Mouse (Mus musculus) heart, postnatal 25 days (tissue): ENCODE data around the gene Pard3b. TPM values are rescaled to one million over a fixed set of nuclear protein-coding genes. Genes with fewer than 3 reads are reported as not detected.

Experiments
- DNase-seq: peaks from one replicate; pipeline ENCODE4 v3.0.0; 2022; ENCODE audit warnings: low spot score
- intact Hi-C: fragments of 180-260 bp; cut with DNase I; formaldehyde crosslinking; loops from one replicate; pipeline ENCODE4 v1.15.1; 2025
- total RNA-seq, 2 experiments: library from RNA; stranded (reverse); gene quantifications; 2 replicates each; pipeline ENCODE4 v1.2.3; 2021

Gene Pard3b
- total RNA-seq, 2 experiments from 2014 or later: 11.5 to 12.4 TPM

DNA sequence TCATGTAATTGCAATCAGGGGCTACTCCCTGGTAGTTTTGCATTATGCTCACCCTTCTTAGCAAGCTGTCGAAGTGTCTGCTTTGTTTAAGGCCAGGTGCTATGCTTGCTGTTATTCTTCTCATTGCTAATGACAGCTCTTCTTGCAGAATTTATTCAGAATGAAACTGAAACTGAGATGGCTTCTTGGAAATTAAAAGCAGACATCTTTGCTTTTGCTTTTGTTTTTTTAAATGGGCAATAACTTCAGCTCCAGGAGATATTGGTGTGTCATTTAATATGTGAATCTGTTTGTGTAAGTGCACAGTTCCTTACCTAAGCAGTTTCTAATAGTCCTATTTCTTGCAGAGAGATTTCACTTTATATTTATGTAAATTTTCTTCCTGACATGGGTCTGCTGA lies 562.3 kb downstream of the Pard3b start:
- intact Hi-C loops: no loop called here
- DNase-seq: no peak

DNA sequence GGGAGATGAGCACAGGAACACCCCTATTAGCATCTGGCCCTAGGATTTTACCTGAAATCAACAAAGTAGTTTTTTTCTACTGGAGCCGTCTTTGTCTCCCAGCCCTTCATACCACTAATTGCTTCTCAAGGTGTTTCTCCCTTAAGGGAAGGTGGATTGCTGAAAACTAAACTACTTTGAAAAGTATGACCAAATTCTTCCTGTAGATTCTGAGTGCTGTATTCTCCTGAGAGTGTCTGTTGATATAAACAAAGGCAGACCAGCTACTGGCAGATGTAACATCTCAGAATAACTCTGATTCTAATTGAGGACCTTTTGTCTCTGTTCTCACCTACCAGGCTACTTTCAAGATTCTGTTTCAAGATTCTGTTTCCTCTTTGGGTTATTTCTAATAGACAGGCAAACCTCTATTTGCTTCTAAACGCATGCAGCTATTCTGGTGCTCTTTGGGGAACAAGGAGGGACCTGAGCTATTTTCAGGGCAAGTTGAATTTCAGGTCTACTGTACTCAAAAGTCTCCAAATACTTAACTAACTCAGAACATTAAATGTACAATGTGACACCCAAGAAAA lies 563.1 kb downstream of the Pard3b start:
- no peak for DNase-seq
- intact Hi-C loops: no loop called here

- no peak for DNase-seq
- intact Hi-C loops: no loop called here
Observed at GRCm38 (mm10) chr1:62213285-62213684, 574.7 kb downstream of the Pard3b start.

DNA sequence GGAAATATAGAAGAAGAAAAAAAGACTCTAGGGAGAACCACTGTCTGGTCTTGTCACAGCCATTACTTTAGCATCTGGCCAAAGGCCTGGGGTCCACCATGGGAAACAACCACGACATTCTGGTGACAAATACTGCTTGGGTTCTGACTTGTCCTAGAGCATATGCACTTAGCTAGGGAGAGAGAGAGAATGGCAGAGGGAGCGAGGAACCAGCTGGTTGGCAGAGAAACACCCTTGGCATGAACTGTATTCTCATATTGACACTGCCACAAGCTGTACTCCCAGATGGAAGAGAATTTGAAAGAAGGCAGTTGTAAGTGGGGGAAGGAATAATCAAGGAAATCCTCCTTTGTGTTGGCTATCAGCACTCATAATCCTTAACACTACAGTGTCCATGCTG lies 577.2 kb downstream of the Pard3b start:
- intact Hi-C loops: no loop called here
- DNase-seq: no peak

DNA sequence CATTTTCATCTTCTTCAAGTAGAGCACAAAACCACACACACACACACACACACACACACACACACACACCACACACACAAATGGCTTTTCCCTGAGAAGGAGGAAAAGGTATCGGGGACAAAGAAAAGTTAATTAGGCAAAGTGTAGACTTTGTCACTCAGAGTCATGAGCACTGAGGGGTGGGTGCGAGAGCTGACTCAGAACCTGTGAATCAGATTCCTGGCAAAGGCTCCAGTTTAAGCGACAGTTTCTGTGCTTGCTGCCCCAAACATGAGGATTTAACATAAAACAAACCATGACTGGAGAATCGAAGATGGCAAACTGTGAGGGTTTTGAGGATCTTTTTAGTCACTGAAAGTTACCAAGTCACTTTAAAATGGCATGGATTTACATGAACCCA lies 577.9 kb downstream of the Pard3b start:
- intact Hi-C loops: no loop called here
- no peak for DNase-seq

DNA sequence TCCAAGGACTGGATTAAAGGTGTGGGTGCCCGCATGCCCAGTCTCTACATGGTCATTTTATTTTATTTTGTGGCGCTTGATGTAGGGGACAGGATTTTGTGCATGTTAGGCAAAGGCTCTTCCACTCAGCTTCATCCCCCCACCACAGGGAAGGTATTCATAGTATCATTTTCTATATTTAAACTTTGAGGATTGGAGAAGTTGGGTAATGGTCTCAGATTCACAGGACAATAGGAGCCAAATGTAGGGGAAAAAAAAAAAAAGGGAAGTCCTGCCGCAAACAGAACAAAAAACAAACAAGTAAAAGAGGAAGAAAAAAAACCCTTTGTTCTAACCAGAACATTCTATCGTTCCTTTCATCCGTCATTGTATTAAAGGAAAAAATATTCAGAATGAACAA lies 590.5 kb downstream of the Pard3b start:
- intact Hi-C loops: no loop called here
- no peak for DNase-seq

GRCm38 (mm10) chr1:62234039-62234438 lies 595.4 kb downstream of the Pard3b start:
- DNase-seq: no peak
- intact Hi-C loops: no loop called here

GRCm38 (mm10) chr1:62235121-62235520 lies 596.5 kb downstream of the Pard3b start:
- intact Hi-C loops: no loop called here
- DNase-seq: no peak

DNA sequence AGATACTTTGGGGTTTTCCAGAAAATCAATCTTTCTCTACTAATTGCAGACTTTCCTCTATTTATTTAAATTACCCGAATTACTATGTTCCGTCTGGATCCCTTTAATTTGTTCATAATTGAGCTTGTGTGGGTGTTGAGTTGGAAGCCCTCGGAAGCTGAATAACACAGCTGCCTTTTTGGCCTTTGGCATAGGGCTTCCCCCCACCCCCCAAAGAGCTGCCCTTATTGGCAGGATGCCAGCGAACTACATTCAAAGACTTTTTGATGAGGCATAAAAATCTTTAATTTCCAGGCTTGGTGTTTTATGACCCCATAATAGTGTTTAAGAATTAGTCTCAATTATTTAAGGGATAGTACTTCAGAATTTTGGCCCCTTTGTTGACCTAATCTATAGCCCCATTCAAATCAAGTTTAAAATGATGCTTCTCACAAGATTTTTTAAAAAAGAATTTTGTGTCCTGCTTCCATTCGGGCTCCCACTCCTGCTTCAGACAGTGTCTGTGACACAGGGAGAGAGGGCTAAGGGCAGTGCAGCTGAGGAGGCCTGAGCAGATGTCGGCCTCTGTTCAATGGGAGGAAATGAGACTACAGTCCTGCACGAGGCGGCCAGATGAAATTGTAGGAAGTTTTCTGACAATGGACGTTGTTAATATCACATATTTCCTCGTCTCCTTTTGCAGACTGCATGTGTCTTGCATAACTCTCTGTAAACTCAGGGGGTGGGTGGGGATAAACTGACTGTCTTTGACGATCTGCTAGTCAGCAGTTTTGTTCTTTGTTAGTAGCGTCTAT lies 605.8 kb downstream of the Pard3b start:
- intact Hi-C loops: no loop called here
- no peak for DNase-seq

GRCm38 (mm10) chr1:62252432-62252831 lies 613.8 kb downstream of the Pard3b start:
- DNase-seq: no peak
- intact Hi-C loops: no loop called here

GRCm38 (mm10) chr1:62254316-62254715 lies 615.7 kb downstream of the Pard3b start:
- intact Hi-C loops: no loop called here
- DNase-seq: no peak

- intact Hi-C loops: no loop called here
- DNase-seq: no peak
Observed at GRCm38 (mm10) chr1:62254888-62255287, 616.3 kb downstream of the Pard3b start.

- DNase-seq: no peak
- intact Hi-C loops: no loop called here
Observed at GRCm38 (mm10) chr1:62276466-62276865, 637.8 kb downstream of the Pard3b start.

DNA sequence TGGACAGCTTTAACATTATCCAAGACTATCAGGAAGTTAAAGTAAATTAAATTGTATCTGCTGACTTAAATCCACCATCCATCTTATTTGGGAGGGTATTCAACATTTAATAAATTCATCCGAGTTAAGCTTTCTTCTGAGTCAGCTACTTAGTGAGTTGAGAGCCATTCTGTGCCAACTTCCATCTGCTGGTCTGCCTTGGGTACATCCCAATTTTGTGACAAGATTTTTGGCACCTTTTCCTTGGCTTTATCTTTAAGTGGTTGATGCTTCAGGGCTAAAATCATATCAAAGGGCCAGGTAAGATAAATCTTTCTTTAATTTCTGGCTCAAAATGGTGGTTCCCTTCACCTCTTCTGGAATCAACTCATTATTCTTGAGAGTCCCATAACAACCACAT lies 640.0 kb downstream of the Pard3b start:
- DNase-seq: no peak
- intact Hi-C loops: no loop called here

DNA sequence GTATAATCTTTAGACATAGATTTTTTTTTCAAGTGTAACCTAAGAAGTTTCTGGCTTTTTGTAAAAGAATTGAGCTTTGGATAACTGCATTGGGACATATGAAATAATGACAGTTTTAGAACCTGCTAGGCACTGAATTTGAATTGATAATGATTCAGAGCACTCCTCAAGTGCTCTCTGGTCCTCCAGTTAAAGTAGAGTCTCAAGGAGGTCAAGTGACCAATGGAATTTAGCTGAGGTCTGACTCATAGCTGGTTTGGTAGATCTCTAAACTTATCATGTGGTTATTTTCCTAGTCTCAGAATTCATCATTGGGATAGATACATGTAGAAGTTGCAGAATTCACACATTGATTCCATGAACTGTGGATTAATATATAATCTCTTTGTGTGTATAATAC lies 642.0 kb downstream of the Pard3b start:
- no peak for DNase-seq
- intact Hi-C loops: no loop called here

GRCm38 (mm10) chr1:62282835-62283234 lies 644.2 kb downstream of the Pard3b start:
- intact Hi-C loops: no loop called here
- DNase-seq: no peak

- no peak for DNase-seq
- intact Hi-C loops: no loop called here
Observed at GRCm38 (mm10) chr1:62283624-62284023, 645.0 kb downstream of the Pard3b start.

- intact Hi-C loops: no loop called here
Observed at GRCm38 (mm10) chr1:62309376-62309775, 670.8 kb downstream of the Pard3b start.

GRCm38 (mm10) chr1:62325237-62325636 lies 686.6 kb downstream of the Pard3b start:
- no peak for DNase-seq
- intact Hi-C loops: no loop called here

More at GRCm38 (mm10) chr1:62309376-62309775, 670.8 kb downstream of the Pard3b start:
- no peak for DNase-seq

- intact Hi-C loops: no loop called here
- DNase-seq: no peak
Observed at GRCm38 (mm10) chr1:62327743-62328142, 689.1 kb downstream of the Pard3b start.

DNA sequence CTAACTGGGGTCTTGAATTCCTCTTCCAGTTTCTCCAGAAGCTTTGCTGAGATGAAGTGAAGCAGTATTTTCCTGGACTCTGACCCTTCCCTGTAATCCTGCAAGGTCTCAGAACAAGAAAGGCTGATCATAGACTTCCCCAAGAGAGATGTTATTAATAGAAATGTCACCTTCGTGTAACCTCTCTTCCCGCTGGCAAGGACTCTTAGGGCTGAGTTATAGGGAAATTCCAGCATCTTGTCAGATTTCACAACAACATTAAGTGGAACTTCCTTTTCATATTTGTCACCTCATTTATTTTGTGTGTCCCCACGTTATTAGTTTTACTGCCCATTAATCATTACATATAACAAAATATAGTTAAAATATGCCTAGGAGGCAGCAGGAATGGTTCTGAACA lies 690.2 kb downstream of the Pard3b start:
- DNase-seq: no peak

DNA sequence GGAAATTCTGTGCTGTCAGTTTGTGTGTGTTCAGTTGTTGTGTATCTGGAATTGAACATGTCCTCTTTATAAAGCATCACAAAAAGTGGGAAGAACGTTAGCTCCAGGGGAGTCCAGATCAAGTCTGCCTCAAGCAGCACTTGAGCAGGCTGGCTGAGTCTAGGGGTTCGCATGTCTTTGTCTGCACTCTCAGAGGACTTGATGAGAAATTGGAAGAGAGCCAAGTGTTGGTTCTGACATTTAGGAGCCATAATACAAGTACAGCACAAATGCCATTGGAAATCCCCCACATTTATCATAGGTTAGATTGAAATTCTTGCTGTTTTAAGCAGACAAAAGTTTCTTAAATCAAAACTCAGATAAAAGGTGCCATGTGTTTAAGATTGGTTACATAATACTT lies 694.4 kb downstream of the Pard3b start:
- intact Hi-C loops: no loop called here
- no peak for DNase-seq

More for the DNA sequence above, 690.2 kb downstream of the Pard3b start:
- intact Hi-C loops: no loop called here
